Mouse (Mus musculus) hindbrain, embryonic 14.5 days (tissue): Measurements from ENCODE around the gene Nlgn2. TPM values are rescaled to one million over a fixed set of nuclear protein-coding genes. Genes with fewer than 3 reads are reported as not detected.
A peak's percentile ranks its signal among the peaks of the same experiment; 100 is the strongest.

Source experiments
- ATAC-seq: fragments of 200-750 bp; cut with Nextera tagmentation; 2 replicates; pipeline ENCODE4 v1.8.0; 2017; ENCODE audit warnings: moderate number of reproducible peaks, mild to moderate bottlenecking, moderate TSS enrichment, moderate library complexity; ENCODE audit not compliant: low FRiP score
- DNase-seq: peaks from one replicate; pipeline ENCODE4 v3.0.0-alpha.2; 2015; ENCODE audit warnings: low spot score
- H3K27ac ChIP-seq: fragments of 300-500 bp; sonication (generic); 2 replicates; pipeline ENCODE4 v1.5.1; 2014; ENCODE audit warnings: mild to moderate bottlenecking, moderate library complexity
- H3K27me3 ChIP-seq: fragments of 300-500 bp; sonication (generic); 2 replicates; pipeline ENCODE4 v1.6.1; 2014; ENCODE audit warnings: mild to moderate bottlenecking, low read length, mixed read lengths; ENCODE audit not compliant: control insufficient read depth, insufficient read depth
- H3K36me3 ChIP-seq: fragments of 300-500 bp; sonication (generic); replicated peaks from 2 replicates; pipeline ENCODE4 v1.6.1; 2014; ENCODE audit not compliant: control insufficient read depth, insufficient read depth
- H3K4me1 ChIP-seq: fragments of 300-500 bp; sonication (generic); replicated peaks from 2 replicates; pipeline ENCODE4 v1.6.1; 2014; ENCODE audit warnings: antibody characterized with exemption, low read length, mixed read lengths; ENCODE audit not compliant: control insufficient read depth, insufficient read depth
- H3K4me2 ChIP-seq: fragments of 300-500 bp; sonication (generic); replicated peaks from 2 replicates; pipeline ENCODE4 v1.6.1; 2014; ENCODE audit warnings: mild to moderate bottlenecking, moderate library complexity
- H3K4me3 ChIP-seq: fragments of 300-500 bp; sonication (generic); replicated peaks from 2 replicates; pipeline ENCODE4 v1.5.1; 2014; ENCODE audit warnings: mild to moderate bottlenecking, low read length
- H3K9ac ChIP-seq: fragments of 300-500 bp; sonication (generic); 2 replicates; pipeline ENCODE4 v1.6.1; 2014
- H3K9me3 ChIP-seq: fragments of 300-500 bp; sonication (generic); 2 replicates; pipeline ENCODE4 v1.6.1; 2016; ENCODE audit warnings: low read length; ENCODE audit not compliant: control insufficient read depth
- WGBS: fragments of 180-500 bp; shearing (Covaris S2); extraction: QIAGEN DNeasy Blood & Tissue Kit; methylation state at CpG from one replicate; pipeline ENCODE4 v1.1.7; 2014; 5-methylcytosine and 5-hydroxymethylcytosine counted together
- polyA plus RNA-seq: library from polyadenylated mRNA; unstranded; fragments of >200 nt; fragmentation: Nextera tagmentation; extraction: Ambion mirVana; gene quantifications from 2 replicates; pipeline ENCODE4 v1.2.1, GENCODE M21; 2014

Gene Nlgn2
- polyA plus RNA-seq, 1 experiment from 2014 or later: 24.7 TPM

GRCm38 (mm10) chr11:69836703-69837576 lies 644 bp downstream of the Nlgn2 start:
- peak overlapping the region; percentile 98 for H3K27ac ChIP-seq
- H3K4me3 ChIP-seq: peak overlapping the region; percentile 95
- WGBS: under 1% methylated on average over 47 of the region's 52 CpGs
- H3K36me3 ChIP-seq: peaks cover 21% of the 10 kb centered on the region
- peaks cover 35% of the 10 kb centered on the region for H3K4me1 ChIP-seq
- H3K27me3 ChIP-seq: no peaks in the 10 kb centered on the region
- H3K4me2 ChIP-seq: peak overlapping the region; percentile 99
- ATAC-seq (no peak), DNase-seq (peak; percentile 50)
- H3K9ac ChIP-seq: peak overlapping the region; percentile 98
- no peaks in the 10 kb centered on the region for H3K9me3 ChIP-seq

- Histone ChIP-seq H3K27me3 (no peaks in the 10 kb centered on the region), H3K36me3 (peaks cover 29% of the 10 kb centered on the region), H3K9ac (peak overlapping the region; percentile 98), H3K9me3 (no peaks in the 10 kb centered on the region), H3K4me3 (peak overlapping the region; percentile 95), H3K4me2 (peak overlapping the region; percentile 99), H3K4me1 (peaks cover 35% of the 10 kb centered on the region), H3K27ac (peak overlapping the region; percentile 98)
- WGBS: 0% methylated on average over 4 of the region's 4 CpGs
- ATAC-seq (no peak), DNase-seq (no peak)
Measured at GRCm38 (mm10) chr11:69835966-69836335, 1.6 kb downstream of the Nlgn2 start.

- Histone ChIP-seq H3K4me3 (peak overlapping the region; percentile 95), H3K9me3 (no peaks in the 10 kb centered on the region), H3K4me1 (peaks cover 35% of the 10 kb centered on the region), H3K4me2 (peak overlapping the region; percentile 99), H3K9ac (peak overlapping the region; percentile 98), H3K36me3 (peaks cover 34% of the 10 kb centered on the region), H3K27ac (peak overlapping the region; percentile 98), H3K27me3 (no peaks in the 10 kb centered on the region)
- DNase-seq (no peak), ATAC-seq (no peak)
- WGBS: under 1% methylated on average over 9 of the region's 9 CpGs
Measured at GRCm38 (mm10) chr11:69835326-69835965, 2.1 kb downstream of the Nlgn2 start.

GRCm38 (mm10) chr11:69834001-69834549 lies 3.5 kb downstream of the Nlgn2 start:
- Histone ChIP-seq H3K36me3 (peaks cover 44% of the 10 kb centered on the region), H3K27ac (peak overlapping the region; percentile 38; the same call in 1 of the 2 replicates), H3K9ac (peak overlapping the region; percentile 98), H3K27me3 (no peaks in the 10 kb centered on the region), H3K4me3 (peak overlapping the region; percentile 95), H3K4me1 (peaks cover 31% of the 10 kb centered on the region), H3K9me3 (no peaks in the 10 kb centered on the region), H3K4me2 (peak overlapping the region; percentile 99)
- WGBS: 6% methylated on average over 37 of the region's 48 CpGs
- ATAC-seq (no peak), DNase-seq (no peak)

- Histone ChIP-seq H3K27me3 (no peaks in the 10 kb centered on the region), H3K9ac (peak overlapping the region; percentile 98), H3K9me3 (no peaks in the 10 kb centered on the region), H3K4me1 (peaks cover 26% of the 10 kb centered on the region), H3K36me3 (peaks cover 49% of the 10 kb centered on the region), H3K4me2 (peak overlapping the region; percentile 99), H3K4me3 (peak overlapping the region; percentile 95), H3K27ac (no peak overlapping the region)
- 45% methylated on average over 8 of the region's 8 CpGs for WGBS
- no peak for DNase-seq
- no peak for ATAC-seq
Measured at GRCm38 (mm10) chr11:69833554-69833953, 4.0 kb downstream of the Nlgn2 start.

GRCm38 (mm10) chr11:69828832-69829231 lies 8.8 kb downstream of the Nlgn2 start:
- DNase-seq (no peak), ATAC-seq (no peak)
- H3K9ac ChIP-seq: no peak overlapping the region
- H3K27ac ChIP-seq: no peak overlapping the region
- no peak overlapping the region for H3K4me3 ChIP-seq
- H3K4me2 ChIP-seq: no peak overlapping the region
- H3K9me3 ChIP-seq: no peaks in the 10 kb centered on the region
- H3K36me3 ChIP-seq: peaks cover 95% of the 10 kb centered on the region
- H3K4me1 ChIP-seq: peaks cover 3% of the 10 kb centered on the region
- no peaks in the 10 kb centered on the region for H3K27me3 ChIP-seq
- WGBS: 55% methylated on average over 5 of the region's 5 CpGs

- H3K9me3 ChIP-seq: no peaks in the 10 kb centered on the region
- no peak overlapping the region for H3K4me2 ChIP-seq
- 69% methylated on average over 2 of the region's 2 CpGs for WGBS
- no peak for ATAC-seq
- H3K9ac ChIP-seq: no peak overlapping the region
- H3K4me1 ChIP-seq: no peaks in the 10 kb centered on the region
- H3K4me3 ChIP-seq: no peak overlapping the region
- H3K27ac ChIP-seq: no peak overlapping the region
- no peak for DNase-seq
- peaks cover 49% of the 10 kb centered on the region for H3K36me3 ChIP-seq
- H3K27me3 ChIP-seq: no peaks in the 10 kb centered on the region
Measured at GRCm38 (mm10) chr11:69823456-69823855, 14.1 kb downstream of the Nlgn2 start.

GRCm38 (mm10) chr11:69822080-69822479 lies 15.5 kb downstream of the Nlgn2 start, which contains the start of gene Spem1:
Gene Spem1 (minus strand): TSS chr11:69822180.
- H3K4me3 ChIP-seq: no peak within 1 kb of the TSS
- no peak within 1 kb of the TSS for H3K4me2 ChIP-seq
- no peak within 1 kb of the TSS for H3K9ac ChIP-seq
- H3K27me3 ChIP-seq: no peaks in the 10 kb centered on the region
- H3K9me3 ChIP-seq: no peaks in the 10 kb centered on the region
- WGBS: 84% methylated on average over 3 of the region's 3 CpGs
- peaks cover 36% of the 10 kb centered on the region for H3K36me3 ChIP-seq
- no peak for ATAC-seq
- DNase-seq: no peak
- H3K4me1 ChIP-seq: no peaks in the 10 kb centered on the region
- no peak within 1 kb of the TSS for H3K27ac ChIP-seq

GRCm38 (mm10) chr11:69818871-69819270 lies 18.7 kb downstream of the Nlgn2 start:
- Histone ChIP-seq H3K4me1 (no peaks in the 10 kb centered on the region), H3K27me3 (no peaks in the 10 kb centered on the region), H3K9ac (no peak overlapping the region), H3K4me2 (no peak overlapping the region), H3K36me3 (peaks cover 4% of the 10 kb centered on the region), H3K27ac (no peak overlapping the region), H3K9me3 (no peaks in the 10 kb centered on the region), H3K4me3 (no peak overlapping the region)
- WGBS: 93% methylated on average over 8 of the region's 8 CpGs
- no peak for DNase-seq
- ATAC-seq: no peak
